In the genomic region with DNA sequence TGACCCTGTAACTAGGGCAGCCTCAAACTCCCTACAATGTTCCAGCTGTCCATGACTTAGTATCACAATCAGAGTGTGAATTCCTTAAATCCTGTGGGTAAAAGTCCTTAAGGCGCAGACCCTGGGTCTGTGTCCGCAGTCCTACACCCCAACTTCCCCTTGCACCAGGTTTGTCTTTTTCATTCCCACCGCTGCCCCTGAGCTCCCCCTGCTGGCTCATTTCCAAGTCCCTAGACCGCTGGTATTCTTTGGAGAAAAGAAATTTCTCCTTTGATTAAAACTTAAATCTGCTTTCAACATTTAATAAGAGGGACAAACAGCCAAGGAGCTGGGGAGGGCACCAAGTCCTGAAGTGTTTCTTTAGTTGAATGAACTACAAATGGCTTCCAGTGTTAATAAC, we compare ENCODE assay signal across 10 mouse cellular contexts. TPM values are rescaled to one million over a fixed set of nuclear protein-coding genes. Genes with fewer than 3 reads are reported as not detected.
A peak's percentile ranks its signal among the peaks of the same experiment; 100 is the strongest.
DNase-seq lines count a peak whose midpoint lies in the region; ATAC-seq and TF ChIP-seq lines count a peak whose summit lies in the region.
"Had no signal": no experiment of that assay in that cellular context is flagged by ENCODE, and none has a peak within 500 bp of the region (broad histone marks: within the 10 kb centered on the region; RNA-seq: fewer than 3 reads in every experiment).

No protein-coding gene starts in this region.

- 57% methylated on average over 4 of the region's 4 CpGs for WGBS in intestine, postnatal 0 days
- 57% methylated on average over 4 of the region's 4 CpGs for WGBS in intestine, embryonic 16.5 days
- 59% methylated on average over 4 of the region's 4 CpGs for WGBS in embryonic facial prominence, embryonic 10.5 days
- WGBS in heart, embryonic 11.5 days (ENCODE audit: insufficient replicate concordance) = 36% methylated on average over 4 of the region's 4 CpGs

- H3K27me3 ChIP-seq in intestine, postnatal 0 days (replicated peaks; ENCODE audit: control insufficient read depth, insufficient read depth, low read length) = no peaks in the 10 kb centered on the region
- no peaks in the 10 kb centered on the region; the same call in 1 of the 2 replicates for H3K27me3 ChIP-seq in intestine, embryonic 16.5 days (replicated peaks; ENCODE audit: control insufficient read depth, insufficient read depth, low read length)
- no peaks in the 10 kb centered on the region; the same call in 1 of the 2 replicates for H3K27me3 ChIP-seq in embryonic facial prominence, embryonic 10.5 days (replicated peaks; ENCODE audit: low read depth, poor library complexity, severe bottlenecking)
- H3K27me3 ChIP-seq in heart, embryonic 11.5 days (ENCODE audit: control insufficient read depth, insufficient read depth, low read length) = no peaks in the 10 kb centered on the region
- H3K27me3 ChIP-seq: liver, embryonic 15.5 days; stomach, embryonic 15.5 days had no signal

- peak; percentile 73 to 77 for DNase-seq in B cell, adult 2 months
- DNase-seq in embryonic facial prominence, embryonic 10.5 days (ENCODE audit: low spot score) = peak; percentile 26
- DNase-seq in naive thymus-derived CD4-positive, alpha-beta T cell, adult 2 months (ENCODE audit: low read depth) = peak; percentile 4
- DNase-seq in yolk sac, embryonic 10.5 days (ENCODE audit: low spot score) = no peak
- DNase-seq in cerebellum, adult 11 months = no peak

- no peak overlapping the region for H3K27ac ChIP-seq in intestine, postnatal 0 days (ENCODE audit: low read depth, low read length)
- H3K27ac ChIP-seq in intestine, embryonic 16.5 days (ENCODE audit: low read length) = no peak overlapping the region
- no peak overlapping the region for H3K27ac ChIP-seq in embryonic facial prominence, embryonic 10.5 days (replicated peaks)
- H3K27ac ChIP-seq in heart, embryonic 11.5 days (ENCODE audit: low read depth, low read length) = no peak overlapping the region
- H3K27ac ChIP-seq: liver, embryonic 15.5 days; stomach, embryonic 15.5 days had no signal

- H3K4me1 ChIP-seq in intestine, postnatal 0 days (replicated peaks; ENCODE audit: control insufficient read depth, insufficient read depth, low read length) = no peaks in the 10 kb centered on the region
- H3K4me1 ChIP-seq in intestine, embryonic 16.5 days (ENCODE audit: control insufficient read depth, insufficient read depth, low read length) = peaks cover 7% of the 10 kb centered on the region
- H3K4me1 ChIP-seq in embryonic facial prominence, embryonic 10.5 days = peaks cover 21% of the 10 kb centered on the region
- H3K4me1 ChIP-seq in heart, embryonic 11.5 days (ENCODE audit: control insufficient read depth, insufficient read depth, low read length) = peaks cover 10% of the 10 kb centered on the region
- H3K4me1 ChIP-seq: liver, embryonic 15.5 days had no signal

- no peaks in the 10 kb centered on the region for H3K9me3 ChIP-seq in intestine, postnatal 0 days (ENCODE audit: control insufficient read depth)
- no peaks in the 10 kb centered on the region for H3K9me3 ChIP-seq in intestine, embryonic 16.5 days (ENCODE audit: control insufficient read depth, low read length)
- no peaks in the 10 kb centered on the region for H3K9me3 ChIP-seq in embryonic facial prominence, embryonic 10.5 days
- no peaks in the 10 kb centered on the region for H3K9me3 ChIP-seq in heart, embryonic 11.5 days (replicated peaks; ENCODE audit: control insufficient read depth, low read length)
- H3K9me3 ChIP-seq: liver, embryonic 15.5 days; stomach, embryonic 15.5 days had no signal

- no peak overlapping the region for H3K9ac ChIP-seq in intestine, postnatal 0 days (ENCODE audit: low read depth, low read length)
- no peak overlapping the region for H3K9ac ChIP-seq in intestine, embryonic 16.5 days (ENCODE audit: low read depth, low read length)
- no peak overlapping the region for H3K9ac ChIP-seq in heart, embryonic 11.5 days (ENCODE audit: low read depth, low read length)
- H3K9ac ChIP-seq: liver, embryonic 15.5 days; stomach, embryonic 15.5 days had no signal

- no peak overlapping the region for H3K4me2 ChIP-seq in intestine, postnatal 0 days (replicated peaks; ENCODE audit: low read depth)
- H3K4me2 ChIP-seq in intestine, embryonic 16.5 days (ENCODE audit: low read depth, low read length) = no peak overlapping the region
- H3K4me2 ChIP-seq in heart, embryonic 11.5 days = no peak overlapping the region
- H3K4me2 ChIP-seq: liver, embryonic 15.5 days; stomach, embryonic 15.5 days had no signal

- no peak overlapping the region for H3K4me3 ChIP-seq in intestine, postnatal 0 days (ENCODE audit: low read depth, low read length)
- no peak overlapping the region for H3K4me3 ChIP-seq in intestine, embryonic 16.5 days (ENCODE audit: low read length)
- no peak overlapping the region for H3K4me3 ChIP-seq in embryonic facial prominence, embryonic 10.5 days
- H3K4me3 ChIP-seq in heart, embryonic 11.5 days (ENCODE audit: low read depth, low read length) = no peak overlapping the region
- H3K4me3 ChIP-seq: liver, embryonic 15.5 days; stomach, embryonic 15.5 days had no signal

- ATAC-seq in intestine, postnatal 0 days = no peak
- no peak for ATAC-seq in intestine, embryonic 16.5 days
- no peak for ATAC-seq in heart, embryonic 11.5 days (replicated peaks; ENCODE audit: insufficient number of reproducible peaks, low FRiP score, low TSS enrichment)

- H3K36me3 ChIP-seq in intestine, postnatal 0 days (ENCODE audit: control insufficient read depth, insufficient read depth) = no peaks in the 10 kb centered on the region
- no peaks in the 10 kb centered on the region for H3K36me3 ChIP-seq in intestine, embryonic 16.5 days (ENCODE audit: control insufficient read depth, insufficient read depth, low read length)
- no peaks in the 10 kb centered on the region for H3K36me3 ChIP-seq in embryonic facial prominence, embryonic 10.5 days (replicated peaks)
- no peaks in the 10 kb centered on the region for H3K36me3 ChIP-seq in heart, embryonic 11.5 days (ENCODE audit: control insufficient read depth, insufficient read depth, low read length)
- H3K36me3 ChIP-seq: liver, embryonic 15.5 days; stomach, embryonic 15.5 days had no signal

- peak; percentile 59 for TF ChIP-seq CTCF in intestine, postnatal 0 days (IDR thresholded peaks at IDR 0.05; ENCODE audit: low read depth)

RNA-seq across cellular contexts. Expression of a gene that starts 2.2 kb away (rescaled TPM):
- 80.8 and 84.1 TPM in 2 replicates for polyA plus RNA-seq in intestine, postnatal 0 days (2015; fragmentation: Nextera tagmentation; extraction: Ambion mirVana)
- 42.6 and 48.1 TPM in 2 replicates for polyA plus RNA-seq in intestine, embryonic 16.5 days (2015; fragmentation: Nextera tagmentation; extraction: Ambion mirVana)
- polyA plus RNA-seq in embryonic facial prominence, embryonic 10.5 days (2016; fragmentation: Nextera tagmentation; extraction: Ambion mirVana) = 4.4 and 6.8 TPM in 2 replicates
- 3.1 and 4.0 TPM in 2 replicates for polyA plus RNA-seq in heart, embryonic 11.5 days (2014; fragmentation: Nextera tagmentation; extraction: Ambion mirVana)

RNA-seq across cellular contexts. Expression of a gene that starts 26.2 kb away (rescaled TPM):
- 0.44 and 0.84 TPM in 2 replicates for polyA plus RNA-seq in intestine, postnatal 0 days (2015; fragmentation: Nextera tagmentation; extraction: Ambion mirVana)
- polyA plus RNA-seq in intestine, embryonic 16.5 days (2015; fragmentation: Nextera tagmentation; extraction: Ambion mirVana) = 0.32 and 0.33 TPM in 2 replicates
- polyA plus RNA-seq in embryonic facial prominence, embryonic 10.5 days (2016; fragmentation: Nextera tagmentation; extraction: Ambion mirVana) = not detected in 2 replicates
- 0.17 TPM in 1 of 2 replicates, not detected in the other for polyA plus RNA-seq in heart, embryonic 11.5 days (2014; fragmentation: Nextera tagmentation; extraction: Ambion mirVana)

Comparison
In these comparisons a context has a peak if more than half of its experiments do, and no peak if none do; other contexts are left out.
1. DNase-seq: peak in B cell, adult 2 months (2 of 2), embryonic facial prominence, embryonic 10.5 days (single experiment) and naive thymus-derived CD4-positive, alpha-beta T cell, adult 2 months (single experiment); none in yolk sac, embryonic 10.5 days (single experiment) and cerebellum, adult 11 months (single experiment).